Mouse (Mus musculus) cerebellum, adult 2 months (tissue): Measurements from ENCODE around the gene Ormdl3.

Experiments used
- CTCF ChIP-seq: fragments of 200-500 bp; IDR thresholded peaks from 2 replicates; pipeline ENCODE4 v1.5.1; 2011; ENCODE audit warnings: low read depth, mild to moderate bottlenecking, control low read depth, low read length, moderate library complexity, borderline replicate concordance; ENCODE audit not compliant: insufficient read depth
- POLR2A ChIP-seq: fragments of 200-500 bp; IDR thresholded peaks from 2 replicates; pipeline ENCODE4 v1.6.1; 2011; ENCODE audit warnings: low read length, control low read depth, borderline replicate concordance; ENCODE audit not compliant: insufficient read depth

DNA sequence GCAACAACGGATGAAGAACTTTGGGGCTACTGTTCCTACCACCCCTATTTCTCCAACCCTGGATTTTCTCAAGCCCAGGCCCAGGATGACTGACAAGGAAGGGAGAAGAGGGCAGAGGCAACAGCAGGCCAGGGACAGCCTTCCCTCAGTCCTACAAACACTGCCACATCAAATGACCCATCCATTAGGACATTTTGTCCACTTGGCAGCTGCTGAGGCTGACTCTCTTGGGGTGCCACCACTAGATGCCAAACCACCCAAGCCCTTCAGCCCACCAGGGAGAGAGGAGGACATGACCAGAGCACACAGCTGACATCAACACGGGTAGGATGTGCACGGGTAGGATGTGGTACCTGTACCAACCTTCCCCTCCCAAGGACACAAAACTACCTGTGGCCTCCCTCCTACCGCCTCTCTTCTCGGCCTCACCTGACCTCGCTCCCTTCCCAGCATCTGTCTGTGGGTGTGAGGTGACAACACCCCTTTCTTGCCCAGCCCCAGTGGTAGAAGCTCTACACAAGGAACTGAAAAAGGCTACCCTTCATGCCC is 2.5 kb downstream of the Ormdl3 start:
- no peak for TF ChIP-seq POLR2A
- no peak for TF ChIP-seq CTCF
